Mouse (Mus musculus) limb, embryonic 10.5 days (tissue): ENCODE measurements around the gene Uvssa. TPM values are rescaled to one million over a fixed set of nuclear protein-coding genes. Genes with fewer than 3 reads are reported as not detected.

Experiments used
- DNase-seq: peaks from one replicate; pipeline ENCODE4 v3.0.0-alpha.2; 2017; ENCODE audit warnings: low spot score
- H3K27ac ChIP-seq: fragments of 300-500 bp; sonication (generic); 2 replicates; pipeline ENCODE4 v1.5.1; 2016; ENCODE audit warnings: mild to moderate bottlenecking
- H3K27me3 ChIP-seq: fragments of 300-500 bp; sonication (generic); 2 replicates; pipeline ENCODE4 v1.6.1; 2016; ENCODE audit warnings: low read depth, mild to moderate bottlenecking; ENCODE audit not compliant: poor library complexity, severe bottlenecking
- H3K36me3 ChIP-seq: fragments of 300-500 bp; sonication (generic); 2 replicates; pipeline ENCODE4 v1.6.1; 2016; ENCODE audit warnings: mild to moderate bottlenecking, moderate library complexity
- H3K4me1 ChIP-seq: fragments of 300-500 bp; sonication (generic); 2 replicates; pipeline ENCODE4 v1.6.1; 2016
- H3K4me3 ChIP-seq: fragments of 300-500 bp; sonication (generic); 2 replicates; pipeline ENCODE4 v1.5.1; 2016; ENCODE audit warnings: mild to moderate bottlenecking, moderate library complexity
- H3K9me3 ChIP-seq: fragments of 300-500 bp; sonication (generic); replicated peaks from 2 replicates; pipeline ENCODE4 v1.6.1; 2016; ENCODE audit warnings: mild to moderate bottlenecking
- WGBS: fragments of 180-500 bp; shearing (Covaris S2); methylation state at CpG from one replicate; pipeline ENCODE4 v1.1.7; 2016; 5-methylcytosine and 5-hydroxymethylcytosine counted together
- polyA plus RNA-seq: library from polyadenylated mRNA; unstranded; fragments of >200 nt; fragmentation: Nextera tagmentation; extraction: Ambion mirVana; gene quantifications from 2 replicates; pipeline ENCODE4 v1.2.1, GENCODE M21; 2016

The Uvssa gene
- polyA plus RNA-seq, 1 experiment from 2014 or later = 8.6 TPM

DNA sequence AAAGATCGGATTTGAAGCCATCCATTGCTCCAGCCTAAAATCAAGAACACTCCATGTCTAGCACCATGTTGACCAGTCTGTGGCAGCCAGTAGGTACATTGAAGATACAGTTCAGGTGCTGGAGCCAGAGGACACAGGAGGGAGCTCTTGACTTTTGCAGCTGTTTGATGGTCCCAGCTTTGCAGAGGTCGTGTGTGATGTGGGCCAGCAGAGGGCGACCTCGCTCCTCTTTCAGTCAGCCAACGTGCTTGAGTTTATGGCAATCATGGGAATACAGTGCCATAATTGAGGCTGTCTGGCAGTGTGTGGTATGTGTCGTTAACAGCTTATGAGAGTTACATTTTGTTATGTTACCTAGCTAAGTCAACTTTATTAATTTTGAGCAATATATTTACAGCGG, 15.5 kb downstream of the Uvssa start:
- Histone ChIP-seq H3K27me3 (no peaks in the 10 kb centered on the region; the same call in 1 of the 2 replicates), H3K4me1 (no peaks in the 10 kb centered on the region), H3K36me3 (peaks cover 26% of the 10 kb centered on the region), H3K9me3 (no peaks in the 10 kb centered on the region), H3K4me3 (no peak overlapping the region), H3K27ac (no peak overlapping the region)
- DNase-seq = peak; percentile 87
- WGBS = 19% methylated on average over 7 of the region's 7 CpGs

DNA sequence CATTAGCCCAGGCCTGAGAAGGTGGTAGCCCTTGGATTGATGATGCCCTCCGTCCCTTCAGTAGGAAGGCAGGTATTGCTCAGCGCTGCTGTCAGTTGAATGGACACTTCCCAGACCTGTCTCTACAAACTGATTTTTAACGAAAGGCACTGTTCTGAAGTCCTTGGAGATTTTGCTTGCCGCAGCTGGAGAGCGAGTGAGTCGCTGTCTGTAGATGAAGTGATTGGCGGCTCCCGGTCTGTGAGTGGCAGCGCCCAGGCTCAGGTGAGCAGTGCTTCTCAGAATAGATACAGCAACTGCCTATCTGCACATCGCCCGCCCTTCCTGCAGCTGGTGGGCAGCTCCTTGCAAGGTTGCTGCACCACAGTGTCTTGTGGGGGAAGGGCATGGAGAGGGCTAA, 17.3 kb downstream of the Uvssa start:
- 92% methylated on average over 11 of the region's 11 CpGs for WGBS
- Histone ChIP-seq H3K36me3 (peaks cover 22% of the 10 kb centered on the region), H3K27ac (no peak overlapping the region), H3K9me3 (no peaks in the 10 kb centered on the region), H3K4me1 (no peaks in the 10 kb centered on the region), H3K4me3 (no peak overlapping the region), H3K27me3 (no peaks in the 10 kb centered on the region; the same call in 1 of the 2 replicates)
- DNase-seq = no peak

DNA sequence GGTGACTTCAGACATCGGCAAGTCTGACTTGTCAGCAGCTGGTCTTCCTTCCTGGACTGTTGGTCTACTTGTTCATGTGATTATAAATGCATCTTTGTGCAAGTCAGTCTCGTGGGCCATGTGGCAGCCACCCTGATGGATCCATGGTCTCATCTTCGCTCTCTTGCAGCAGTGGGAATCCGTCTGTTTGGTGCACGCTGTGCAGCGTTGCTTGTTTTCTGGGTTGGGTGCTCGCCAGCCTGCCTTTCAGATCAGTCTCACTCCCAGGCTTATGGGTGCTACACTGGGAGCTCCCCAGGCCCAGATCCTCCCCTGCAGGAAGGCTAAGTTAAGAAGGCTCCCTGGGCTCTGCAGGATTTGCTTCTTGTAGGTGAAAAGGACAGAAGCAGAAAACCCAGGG, 18.5 kb downstream of the Uvssa start:
- no peaks in the 10 kb centered on the region for H3K4me1 ChIP-seq
- 84% methylated on average over 7 of the region's 7 CpGs for WGBS
- H3K27ac ChIP-seq = no peak overlapping the region

DNA sequence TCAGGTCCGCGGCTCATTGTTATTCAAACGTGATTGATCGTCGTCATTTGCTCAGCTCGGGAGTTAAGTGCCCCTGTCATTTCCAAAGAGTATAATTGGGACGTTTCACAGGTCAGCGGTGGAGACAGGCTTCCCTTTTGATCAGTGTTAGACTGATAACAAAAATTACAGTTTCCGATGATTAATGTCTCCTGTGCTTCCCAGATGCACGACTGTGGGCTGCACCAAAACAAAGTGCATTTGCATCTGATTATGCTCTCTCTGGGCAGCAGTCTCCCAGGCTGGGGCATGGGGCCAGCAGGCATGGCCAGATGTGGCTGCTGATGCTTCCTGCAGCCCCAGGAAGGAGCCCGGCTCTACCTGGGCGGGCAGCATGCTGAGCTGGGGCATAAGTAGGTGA, 22.5 kb downstream of the Uvssa start:
- WGBS = 55% methylated on average over 12 of the region's 12 CpGs
- no peak for DNase-seq
- H3K9me3 ChIP-seq = no peaks in the 10 kb centered on the region
- peaks cover 3% of the 10 kb centered on the region; the same call in 1 of the 2 replicates for H3K36me3 ChIP-seq
- no peak overlapping the region for H3K4me3 ChIP-seq
- no peak overlapping the region for H3K27ac ChIP-seq
- no peaks in the 10 kb centered on the region for H3K4me1 ChIP-seq
- H3K27me3 ChIP-seq = no peaks in the 10 kb centered on the region; the same call in 1 of the 2 replicates

More for the DNA sequence above, 18.5 kb downstream of the Uvssa start:
- DNase-seq = no peak
- no peaks in the 10 kb centered on the region; the same call in 1 of the 2 replicates for H3K27me3 ChIP-seq
- no peak overlapping the region for H3K4me3 ChIP-seq
- H3K36me3 ChIP-seq = peaks cover 12% of the 10 kb centered on the region
- no peaks in the 10 kb centered on the region for H3K9me3 ChIP-seq

DNA sequence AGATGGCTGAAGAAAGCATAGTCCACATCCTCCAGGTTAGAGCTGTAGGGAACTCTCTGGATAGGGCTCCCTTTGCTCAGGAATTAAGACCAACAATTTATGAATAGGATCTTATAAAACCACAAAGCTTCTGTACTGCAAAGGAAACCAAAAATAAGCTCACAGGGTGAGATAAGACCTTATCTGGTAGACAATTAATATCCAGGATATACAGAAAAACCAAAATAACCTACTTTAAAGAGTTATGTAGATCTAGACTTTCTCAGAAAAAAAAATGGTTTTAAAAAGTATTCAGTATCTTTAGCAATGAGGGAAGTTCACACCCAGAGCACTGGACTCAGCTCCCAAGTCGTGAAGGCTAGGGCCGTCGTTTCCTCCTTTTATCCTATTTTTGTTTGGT, 42.0 kb downstream of the Uvssa start:
- peaks cover 6% of the 10 kb centered on the region; the same call in 1 of the 2 replicates for H3K36me3 ChIP-seq
- DNase-seq = no peak
- no peak overlapping the region for H3K4me3 ChIP-seq
- H3K4me1 ChIP-seq = no peaks in the 10 kb centered on the region
- H3K27me3 ChIP-seq = peaks cover 10% of the 10 kb centered on the region; the same call in 1 of the 2 replicates
- no peak overlapping the region for H3K27ac ChIP-seq
- H3K9me3 ChIP-seq = no peaks in the 10 kb centered on the region
- WGBS = 81% methylated on average over 3 of the region's 3 CpGs

DNA sequence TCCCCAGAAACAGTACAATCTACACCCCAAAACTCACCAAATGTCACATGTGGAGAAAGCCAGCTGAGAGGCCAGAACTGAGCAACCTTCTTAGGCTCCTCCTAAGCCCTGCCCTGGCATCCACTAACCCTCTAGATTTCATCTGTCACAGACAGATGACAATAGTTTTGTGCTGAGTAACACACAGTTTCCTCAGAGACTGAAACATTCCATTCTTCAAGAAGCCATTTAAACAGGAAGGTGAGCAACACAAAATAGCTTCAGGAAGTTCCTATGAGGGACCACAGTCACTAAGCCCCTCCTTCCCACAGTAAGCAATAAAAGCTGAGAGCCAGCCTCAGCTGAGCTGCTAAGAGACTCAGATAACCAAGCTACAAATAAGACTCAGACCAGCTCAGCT, 49.1 kb downstream of the Uvssa start:
- no peaks in the 10 kb centered on the region for H3K36me3 ChIP-seq
- DNase-seq = no peak
- H3K4me3 ChIP-seq = no peak overlapping the region
- H3K4me1 ChIP-seq = peaks cover 21% of the 10 kb centered on the region
- H3K27me3 ChIP-seq = peaks cover 81% of the 10 kb centered on the region
- no peaks in the 10 kb centered on the region for H3K9me3 ChIP-seq
- no peak overlapping the region for H3K27ac ChIP-seq

DNA sequence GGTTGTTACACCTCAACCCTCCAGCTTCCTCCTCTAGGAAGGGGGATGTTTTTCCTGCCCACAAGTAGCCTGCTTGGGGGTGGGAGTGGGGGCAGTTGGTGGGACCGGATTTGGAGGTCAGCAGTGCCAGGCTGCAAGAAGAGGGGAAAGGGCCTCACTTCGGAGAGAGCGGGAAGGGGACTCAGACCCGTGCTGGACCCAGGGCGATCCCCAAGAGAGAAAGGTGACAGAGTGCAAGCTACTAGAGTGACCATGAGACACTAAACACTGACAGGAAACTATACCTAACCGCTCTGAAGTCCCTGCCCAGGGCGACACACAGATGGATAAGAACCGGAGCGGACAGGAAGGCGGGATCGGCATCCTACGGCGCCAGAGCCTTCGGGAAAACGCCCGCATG, 51.8 kb downstream of the Uvssa start:
- WGBS = 4% methylated on average over 16 of the region's 16 CpGs
- Histone ChIP-seq H3K4me1 (peaks cover 47% of the 10 kb centered on the region), H3K36me3 (no peaks in the 10 kb centered on the region), H3K27me3 (peaks cover 100% of the 10 kb centered on the region), H3K9me3 (no peaks in the 10 kb centered on the region), H3K27ac (no peak overlapping the region), H3K4me3 (no peak overlapping the region)
- peak; percentile 39 for DNase-seq

DNA sequence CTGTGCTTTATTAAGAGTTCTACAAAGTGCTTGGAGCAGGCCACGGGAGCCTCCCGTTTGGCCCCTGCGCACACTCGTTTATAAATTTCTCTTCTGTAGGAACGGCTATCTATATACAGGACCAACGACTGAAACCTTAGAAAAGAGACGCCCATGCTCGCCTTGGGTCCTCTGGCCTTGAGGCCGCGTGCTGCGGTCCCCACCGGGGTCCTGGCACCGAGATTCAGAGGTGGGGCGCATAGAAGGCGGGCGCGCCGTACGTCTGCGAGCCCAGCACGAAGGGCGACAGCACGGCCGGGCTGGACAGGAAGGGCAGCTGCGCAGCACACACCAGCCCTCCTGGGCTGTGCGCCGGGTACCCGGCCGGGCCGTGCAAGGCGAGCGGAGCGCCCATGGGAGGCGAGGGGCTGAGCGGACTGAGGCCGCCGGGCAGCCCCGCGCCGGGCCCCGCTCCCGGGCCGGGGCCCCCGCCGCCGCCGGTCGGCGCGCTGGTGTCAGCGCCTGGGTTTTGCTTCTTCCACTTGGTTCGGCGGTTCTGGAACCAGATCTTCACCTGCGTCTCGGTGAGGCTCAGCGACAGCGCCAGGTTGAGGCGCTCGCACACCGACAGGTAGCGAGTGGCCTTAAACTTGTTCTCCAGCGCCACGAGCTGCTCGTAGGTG, 52.3 kb downstream of the Uvssa start:
- peaks cover 50% of the 10 kb centered on the region for H3K4me1 ChIP-seq
- 1% methylated on average over 63 of the region's 64 CpGs for WGBS
- H3K4me3 ChIP-seq = peak overlapping the region; percentile 37

DNA sequence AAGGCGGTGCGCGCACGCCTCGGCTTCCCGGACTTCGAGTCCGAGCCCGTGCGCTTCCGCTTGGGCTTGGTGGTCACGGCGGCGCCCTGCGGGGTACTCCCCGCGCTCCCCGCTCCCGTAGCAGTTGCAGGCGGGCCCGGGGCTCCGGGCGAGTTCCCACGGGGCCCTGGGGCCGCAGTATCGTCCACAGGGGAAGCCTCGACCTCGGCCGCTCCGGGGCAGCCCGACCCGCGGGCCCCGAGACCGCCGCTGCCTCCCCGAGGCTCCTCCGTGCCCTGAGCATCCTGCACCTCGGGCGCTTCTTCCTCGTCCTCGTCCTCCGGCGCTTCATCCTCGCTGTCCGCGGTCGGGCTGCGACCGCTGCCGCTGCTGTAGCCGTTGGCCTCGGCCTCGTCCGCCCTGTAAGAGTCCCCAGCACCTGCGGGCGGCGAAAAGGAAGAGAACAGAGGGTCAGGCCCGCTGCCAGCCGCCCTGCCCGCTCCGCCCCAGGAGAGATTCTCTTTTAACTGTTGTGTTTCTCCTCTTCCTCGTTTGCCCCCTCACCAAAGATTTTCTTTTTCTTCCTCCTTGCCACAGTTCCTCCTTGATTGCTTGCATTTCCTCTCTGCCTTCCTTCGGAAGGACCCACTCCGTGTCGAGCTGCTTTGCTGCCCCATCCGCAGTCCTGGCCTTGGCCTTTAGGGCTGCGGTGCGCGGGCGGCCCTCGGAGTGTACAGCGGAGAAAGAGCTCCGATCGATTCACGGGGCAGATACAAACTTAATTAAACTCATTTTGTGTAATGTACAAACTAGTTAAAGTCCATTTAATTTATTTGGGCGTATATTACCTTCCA, 53.0 kb downstream of the Uvssa start:
- WGBS = under 1% methylated on average over 77 of the region's 77 CpGs
- no peak overlapping the region for H3K27ac ChIP-seq
- no peaks in the 10 kb centered on the region for H3K36me3 ChIP-seq
- H3K9me3 ChIP-seq = no peaks in the 10 kb centered on the region
- peak; percentile 42 for DNase-seq
- peaks cover 100% of the 10 kb centered on the region for H3K27me3 ChIP-seq
- H3K4me3 ChIP-seq = peak overlapping the region; percentile 37
- H3K4me1 ChIP-seq = peaks cover 50% of the 10 kb centered on the region

More for the DNA sequence above, 52.3 kb downstream of the Uvssa start:
- H3K9me3 ChIP-seq = no peaks in the 10 kb centered on the region
- no peak overlapping the region for H3K27ac ChIP-seq
- H3K27me3 ChIP-seq = peaks cover 100% of the 10 kb centered on the region
- H3K36me3 ChIP-seq = no peaks in the 10 kb centered on the region
- DNase-seq = peak; percentile 62

DNA sequence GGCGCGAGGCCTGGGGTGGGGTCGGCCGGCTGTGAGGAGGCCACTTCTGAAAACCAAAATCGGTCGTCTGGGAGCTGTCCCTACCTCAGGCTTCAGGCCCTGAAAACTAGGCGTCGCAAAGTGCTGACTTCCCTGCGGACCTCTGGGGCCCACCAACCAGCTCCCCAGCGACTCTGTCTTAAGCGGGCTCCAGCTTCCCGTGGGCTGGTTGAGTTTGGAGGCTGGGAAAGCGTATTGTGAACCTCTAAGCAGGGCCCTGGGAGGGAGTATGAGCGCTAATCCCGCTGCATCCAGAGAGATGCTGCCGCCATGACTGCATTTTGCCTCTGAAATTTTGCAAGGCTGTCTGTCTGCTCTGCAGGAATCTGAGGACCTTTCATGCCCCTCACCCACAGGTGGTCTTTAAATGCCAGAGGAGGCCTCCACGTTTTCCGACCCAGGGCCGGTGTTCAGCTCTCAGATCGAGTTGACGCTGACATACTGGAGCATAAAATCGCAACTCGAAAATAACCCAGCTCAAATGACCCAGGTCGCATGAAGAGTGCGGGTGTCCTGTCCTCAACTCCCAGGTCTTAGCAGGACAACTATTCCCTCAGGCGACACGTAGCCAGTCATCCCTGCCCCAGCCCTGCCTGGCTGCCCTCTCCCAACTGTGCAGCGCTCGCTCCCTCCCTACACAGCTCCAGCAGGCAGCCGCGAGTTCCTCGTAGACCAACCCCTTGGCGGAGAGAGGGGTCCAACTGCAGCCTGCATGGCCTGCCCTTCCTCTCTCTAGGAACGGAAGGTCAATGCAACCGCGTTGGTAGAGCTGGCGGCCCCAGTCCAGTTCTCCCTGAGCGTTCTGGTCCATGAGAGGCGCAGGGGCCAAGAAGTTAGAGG, 53.9 kb downstream of the Uvssa start:
- H3K9me3 ChIP-seq = no peaks in the 10 kb centered on the region
- H3K27me3 ChIP-seq = peaks cover 100% of the 10 kb centered on the region
- no peaks in the 10 kb centered on the region for H3K36me3 ChIP-seq
- no peak overlapping the region for H3K27ac ChIP-seq
- DNase-seq = peak; percentile 61
- 1% methylated on average over 39 of the region's 39 CpGs for WGBS
- H3K4me3 ChIP-seq = no peak overlapping the region
- H3K4me1 ChIP-seq = peaks cover 50% of the 10 kb centered on the region

DNA sequence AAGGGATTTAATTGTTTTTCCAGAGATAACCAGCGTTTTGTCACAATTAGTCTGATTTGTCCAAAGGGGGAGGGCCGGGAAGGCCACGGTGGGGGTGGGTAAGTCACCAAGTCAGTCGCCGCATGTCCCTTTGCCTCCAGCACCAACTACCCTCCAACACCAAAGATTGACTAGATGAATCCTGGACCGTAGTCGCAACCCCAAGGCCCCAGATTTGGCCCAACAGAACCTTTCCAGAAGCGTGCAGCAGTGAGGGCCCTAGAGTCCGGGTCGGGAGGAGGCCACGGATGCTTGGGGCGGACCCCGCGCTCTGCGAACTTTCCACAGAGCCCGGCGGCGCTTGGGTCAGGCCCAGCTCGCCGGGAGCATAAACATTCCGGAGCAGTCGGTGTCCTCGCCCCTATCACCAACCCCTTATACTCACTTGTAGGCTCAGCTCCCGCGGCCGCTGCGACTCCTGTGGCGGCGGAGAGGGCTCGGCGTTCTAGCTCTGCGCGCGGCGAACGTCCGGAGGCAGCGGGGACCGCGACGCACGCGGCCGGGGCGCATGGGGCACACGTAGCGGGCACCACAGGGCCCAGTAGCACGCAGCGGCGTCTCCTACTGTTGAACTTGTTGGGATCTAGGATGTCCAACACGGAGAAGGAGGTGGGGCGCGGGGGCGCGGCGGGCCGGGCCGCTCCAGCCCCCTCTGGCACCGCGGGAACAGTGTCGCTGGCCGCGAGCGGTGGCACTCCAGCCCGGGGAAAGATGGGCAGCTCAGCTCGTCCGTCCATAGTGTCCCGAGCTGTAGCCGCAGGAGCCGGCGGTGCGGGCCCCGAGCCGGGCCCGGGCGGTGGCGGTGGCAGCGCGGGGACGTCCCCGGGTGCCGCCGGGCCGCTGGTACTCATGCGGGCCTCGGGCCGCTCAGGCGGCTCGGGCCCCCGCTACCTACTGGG, 55.1 kb downstream of the Uvssa start, which contains the start of gene Nkx1-1:
TSS of gene Nkx1-1 (minus strand) at position 776 of the 938 bp plus-strand sequence.
- peak; percentile 65 for DNase-seq
- peak within 1 kb of the TSS; percentile 40 for H3K4me3 ChIP-seq
- H3K9me3 ChIP-seq = no peaks in the 10 kb centered on the region
- H3K27me3 ChIP-seq = peaks cover 100% of the 10 kb centered on the region
- H3K27ac ChIP-seq = 0 out of 2 replicates have a peak within 1 kb of the TSS, but pooled peaks have one; percentile 1
- H3K4me1 ChIP-seq = peaks cover 50% of the 10 kb centered on the region
- no peaks in the 10 kb centered on the region for H3K36me3 ChIP-seq
- WGBS = under 1% methylated on average over 90 of the region's 90 CpGs
